Mouse (Mus musculus): ENCODE measurements around the gene Unc13a.

Gene Unc13a

GRCm38 (mm10) chr8:71625088-71625487 is 46.5 kb downstream of the Unc13a start:
- peak; percentile 69 to 70 for DNase-seq (ENCODE audit: low spot score in 2 of 2)

- DNase-seq (ENCODE audit: low spot score in 2 of 2): no peak
These were observed 51.8 kb downstream of the Unc13a start for GRCm38 (mm10) chr8:71619786-71620185.

- DNase-seq (ENCODE audit: low spot score in 2 of 2): peak; percentile 52 to 58
These were observed 58.1 kb downstream of the Unc13a start for GRCm38 (mm10) chr8:71613418-71613817.

- no peak for DNase-seq (ENCODE audit: low spot score in 2 of 2)
These were observed 59.4 kb downstream of the Unc13a start for GRCm38 (mm10) chr8:71612141-71612540.

- peak; percentile 98 to 99 for DNase-seq (ENCODE audit: low spot score in 2 of 2)
These were observed 60.5 kb downstream of the Unc13a start, which contains the start of gene Colgalt1 for GRCm38 (mm10) chr8:71610822-71611651. Gene Colgalt1, plus strand, starts transcription at chr8:71610998.

GRCm38 (mm10) chr8:71604021-71604420 is 67.5 kb downstream of the Unc13a start:
- no peak for DNase-seq (ENCODE audit: low spot score in 2 of 2)

GRCm38 (mm10) chr8:71602666-71603334 is 68.8 kb downstream of the Unc13a start:
- DNase-seq (ENCODE audit: low spot score in 2 of 2): peak in 1 of 2 experiments; percentile 33

GRCm38 (mm10) chr8:71601939-71602665 is 69.5 kb downstream of the Unc13a start:
- peak; percentile 54 to 56 for DNase-seq (ENCODE audit: low spot score in 2 of 2)

- DNase-seq (ENCODE audit: low spot score in 2 of 2): no peak
These were observed 72.7 kb downstream of the Unc13a start for GRCm38 (mm10) chr8:71598841-71599240.

GRCm38 (mm10) chr8:71598375-71598774 is 73.2 kb downstream of the Unc13a start:
- no peak for DNase-seq (ENCODE audit: low spot score in 2 of 2)

GRCm38 (mm10) chr8:71597451-71597850 is 74.1 kb downstream of the Unc13a start, which contains the start of gene Fam129c:
Gene Fam129c, plus strand, starts transcription at chr8:71597648.
- peak; percentile 83 for DNase-seq (ENCODE audit: low spot score in 2 of 2)

- peak; percentile 87 to 89 for DNase-seq (ENCODE audit: low spot score in 2 of 2)
These were observed 74.8 kb downstream of the Unc13a start for GRCm38 (mm10) chr8:71596798-71597197.

- DNase-seq (ENCODE audit: low spot score in 2 of 2): peak in 1 of 2 experiments; percentile 34
These were observed 75.2 kb downstream of the Unc13a start for GRCm38 (mm10) chr8:71596384-71596783.

- DNase-seq (ENCODE audit: low spot score in 2 of 2): peak; percentile 87
These were observed 75.7 kb downstream of the Unc13a start for GRCm38 (mm10) chr8:71595862-71596261.

- DNase-seq (ENCODE audit: low spot score in 2 of 2): no peak
These were observed 77.2 kb downstream of the Unc13a start for GRCm38 (mm10) chr8:71594324-71594722.

GRCm38 (mm10) chr8:71593556-71594323 is 77.8 kb downstream of the Unc13a start:
- no peak for DNase-seq (ENCODE audit: low spot score in 2 of 2)

- peak; percentile 77 to 79 for DNase-seq (ENCODE audit: low spot score in 2 of 2)
These were observed 79.0 kb downstream of the Unc13a start for GRCm38 (mm10) chr8:71592374-71593170.

- peak; percentile 95 to 96 for DNase-seq (ENCODE audit: low spot score in 2 of 2)
These were observed 79.8 kb downstream of the Unc13a start, which contains the start of gene Pgls for GRCm38 (mm10) chr8:71591471-71592373. Gene Pgls, plus strand, starts transcription at chr8:71592176.

GRCm38 (mm10) chr8:71591017-71591416 is 80.5 kb downstream of the Unc13a start:
- DNase-seq (ENCODE audit: low spot score in 2 of 2): no peak

All from spleen, postnatal 36 days (tissue).